Mouse (Mus musculus): Measurements from ENCODE around the gene Ccdc85b. TPM values are rescaled to one million over a fixed set of nuclear protein-coding genes. Genes with fewer than 3 reads are reported as not detected.

Ccdc85b gene
- total RNA-seq, 2 experiments from 2014 or later: 6.4 to 7.2 TPM

GRCm38 (mm10) chr19:5428083-5428482 lies 29.6 kb downstream of the Ccdc85b start:
- no peak for DNase-seq
- intact Hi-C loops (cut with DNase I; ENCODE audit: low total_unique reads): no loop called here

GRCm38 (mm10) chr19:5426640-5427290 lies 30.9 kb downstream of the Ccdc85b start:
- no peak for DNase-seq
- intact Hi-C loops (cut with DNase I; ENCODE audit: low total_unique reads): no loop called here

GRCm38 (mm10) chr19:5425906-5426565 lies 31.7 kb downstream of the Ccdc85b start:
- intact Hi-C loops (cut with DNase I; ENCODE audit: low total_unique reads): no loop called here
- DNase-seq: no peak

DNA sequence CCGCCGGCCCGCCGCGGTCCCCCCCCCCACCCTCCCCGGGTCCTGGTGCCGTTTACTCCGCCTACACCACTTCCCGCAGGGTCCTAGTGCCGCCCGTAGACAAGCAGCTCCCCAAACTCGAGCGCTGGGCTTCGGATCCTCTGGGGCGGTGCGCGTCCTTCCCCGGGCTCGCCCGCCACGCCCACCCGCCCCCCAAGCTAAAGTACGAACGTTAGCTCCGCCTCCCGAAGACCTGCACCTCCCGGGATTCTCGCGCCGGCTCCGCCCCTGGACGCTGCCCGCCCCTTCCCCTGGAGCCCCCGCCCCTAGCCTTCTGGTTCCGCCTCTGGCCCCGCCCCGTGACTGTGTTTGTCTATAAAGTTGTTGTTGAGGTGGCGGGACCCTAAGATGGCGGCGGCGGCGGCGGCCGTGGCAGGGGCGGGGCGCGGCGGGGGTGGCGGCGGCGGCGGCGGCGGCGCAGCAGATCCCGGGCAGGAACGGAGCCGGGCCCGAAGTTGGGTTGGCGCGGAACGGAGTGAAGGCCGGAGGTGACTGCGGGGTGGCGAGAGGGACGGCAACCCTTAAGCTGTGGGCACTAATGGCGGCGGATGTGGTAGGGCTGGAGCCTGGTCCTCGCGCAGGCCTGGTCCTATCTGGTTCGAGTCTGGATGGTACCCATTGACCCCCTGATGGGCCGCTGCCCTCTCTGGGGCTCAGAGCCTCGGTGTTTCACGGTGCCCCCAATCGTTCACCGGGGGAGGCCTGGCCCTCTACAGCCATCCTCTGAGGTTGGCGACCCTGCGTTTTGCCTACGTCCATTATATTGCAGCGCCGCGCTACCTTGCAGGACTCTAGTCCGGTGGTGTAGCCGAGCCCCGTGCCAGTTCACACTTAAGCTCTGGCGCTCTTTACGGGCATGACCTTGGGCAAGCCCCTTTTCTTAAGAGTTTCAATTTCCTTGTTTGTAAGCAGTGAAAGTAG lies 32.6 kb downstream of the Ccdc85b start, which contains the start of the genes Drap1 and AI837181:
Gene Drap1, minus strand, starts transcription at position 198 of the 960 bp plus-strand sequence.
Gene AI837181, plus strand, starts transcription at position 363 of the 960 bp plus-strand sequence.
- DNase-seq: peak; percentile 97
- intact Hi-C loops (cut with DNase I; ENCODE audit: low total_unique reads): no loop called here

DNA sequence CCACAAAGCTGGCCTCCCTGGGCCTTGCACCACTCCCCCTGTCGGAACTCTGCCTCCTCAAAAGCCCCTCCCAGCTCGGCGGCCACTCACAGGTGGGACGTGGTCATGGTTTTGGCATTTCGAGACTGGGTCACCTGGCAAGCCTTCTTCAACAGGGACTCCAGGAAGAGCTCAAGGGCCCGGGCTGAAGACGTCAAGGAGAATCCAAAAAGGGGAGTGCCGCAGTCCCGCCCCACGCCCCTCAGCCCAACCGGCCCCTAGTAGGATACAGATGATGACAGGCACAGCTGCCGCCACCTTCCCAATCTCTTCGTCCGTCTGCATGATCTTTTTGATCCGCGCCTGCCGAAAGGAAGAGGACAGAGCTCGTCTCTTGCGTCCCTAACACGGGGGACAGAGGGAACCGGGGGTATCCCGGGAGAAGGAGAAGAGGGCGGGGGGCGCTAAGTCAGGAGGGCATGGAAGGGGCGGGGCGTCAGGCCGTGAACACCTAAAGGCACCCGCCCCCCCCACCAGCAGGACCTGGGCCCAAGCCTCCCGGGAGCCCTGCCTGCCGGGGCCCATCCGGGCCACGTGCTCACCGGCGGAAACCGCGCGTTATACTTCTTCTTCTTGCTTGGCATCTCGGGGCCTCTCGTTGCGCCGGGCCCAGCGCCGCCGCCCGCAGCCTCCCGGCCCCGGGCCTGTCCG lies 33.5 kb downstream of the Ccdc85b start:
- intact Hi-C loops (cut with DNase I; ENCODE audit: low total_unique reads): no loop called here
- peak; percentile 79 for DNase-seq

- intact Hi-C loops (cut with DNase I; ENCODE audit: low total_unique reads): no loop called here
- DNase-seq: no peak
Measured at GRCm38 (mm10) chr19:5423561-5423960, 34.1 kb downstream of the Ccdc85b start.

- intact Hi-C loops (cut with DNase I; ENCODE audit: low total_unique reads): no loop called here
- DNase-seq: no peak
Measured at GRCm38 (mm10) chr19:5422895-5423443, 34.7 kb downstream of the Ccdc85b start.

GRCm38 (mm10) chr19:5422267-5422666 lies 35.4 kb downstream of the Ccdc85b start:
- DNase-seq: no peak
- intact Hi-C loops (cut with DNase I; ENCODE audit: low total_unique reads): no loop called here

- intact Hi-C loops (cut with DNase I; ENCODE audit: low total_unique reads): no loop called here
Measured at GRCm38 (mm10) chr19:5421784-5422183, 35.9 kb downstream of the Ccdc85b start.

GRCm38 (mm10) chr19:5420579-5420978 lies 37.1 kb downstream of the Ccdc85b start:
- intact Hi-C loops (cut with DNase I; ENCODE audit: low total_unique reads): no loop called here
- no peak for DNase-seq

More at GRCm38 (mm10) chr19:5421784-5422183, 35.9 kb downstream of the Ccdc85b start:
- DNase-seq: no peak

DNA sequence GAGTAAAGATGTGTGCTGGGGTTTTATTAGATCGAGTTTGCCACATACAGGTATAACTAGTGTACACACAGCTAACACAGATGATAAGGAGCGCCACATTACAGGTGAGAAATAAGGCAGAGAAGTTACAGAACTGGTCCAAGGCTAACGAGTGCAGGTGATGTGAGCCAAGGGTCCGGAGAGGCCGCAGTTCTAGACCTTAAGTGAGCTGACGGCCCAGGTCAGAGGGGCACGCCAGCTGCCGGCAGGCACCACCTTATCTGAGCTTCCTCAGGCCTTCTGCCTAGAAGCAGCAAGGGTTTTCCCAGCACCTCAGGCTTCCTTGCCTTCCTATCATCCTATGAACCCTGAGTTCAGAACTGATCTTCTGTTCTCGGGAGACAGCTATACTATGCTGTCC lies 38.1 kb downstream of the Ccdc85b start:
- intact Hi-C loops (cut with DNase I; ENCODE audit: low total_unique reads): no loop called here
- no peak for DNase-seq

GRCm38 (mm10) chr19:5418750-5419466 lies 38.8 kb downstream of the Ccdc85b start:
- intact Hi-C loops (cut with DNase I; ENCODE audit: low total_unique reads): no loop called here
- no peak for DNase-seq

GRCm38 (mm10) chr19:5414534-5414957 lies 43.1 kb downstream of the Ccdc85b start:
- intact Hi-C loops (cut with DNase I; ENCODE audit: low total_unique reads): no loop called here
- DNase-seq: no peak

DNA sequence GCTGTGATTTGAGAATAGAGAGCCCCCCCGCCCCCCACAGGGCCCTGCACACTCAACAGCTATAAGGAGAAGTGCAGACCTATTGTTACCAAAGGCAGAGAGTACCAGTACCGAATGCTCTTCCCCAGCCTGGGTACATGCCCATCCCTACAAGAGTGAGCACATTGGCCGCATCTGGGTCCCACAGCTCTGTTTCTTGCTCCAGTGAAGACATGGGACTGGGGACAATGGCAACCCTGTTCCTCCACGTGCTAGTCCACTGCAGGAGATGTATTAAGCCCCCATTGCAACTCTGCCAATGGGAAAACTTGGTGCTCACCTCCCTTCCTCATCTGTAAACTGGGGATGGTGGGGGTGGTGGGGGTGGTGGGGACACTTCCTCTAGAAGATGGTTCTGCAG lies 43.9 kb downstream of the Ccdc85b start:
- no peak for DNase-seq
- intact Hi-C loops (cut with DNase I; ENCODE audit: low total_unique reads): no loop called here

- intact Hi-C loops (cut with DNase I; ENCODE audit: low total_unique reads): no loop called here
- no peak for DNase-seq
Measured at GRCm38 (mm10) chr19:5411961-5412360, 45.7 kb downstream of the Ccdc85b start.

- intact Hi-C loops (cut with DNase I; ENCODE audit: low total_unique reads): no loop called here
- DNase-seq: no peak
Measured at GRCm38 (mm10) chr19:5410641-5411040, 47.1 kb downstream of the Ccdc85b start.

GRCm38 (mm10) chr19:5409068-5409467 lies 48.6 kb downstream of the Ccdc85b start:
- DNase-seq: peak; percentile 56
- intact Hi-C loops (cut with DNase I; ENCODE audit: low total_unique reads): no loop called here
